Mouse (Mus musculus) gastrocnemius, adult 2 months (tissue): ENCODE data around the gene Ulk4. TPM values are rescaled to one million over a fixed set of nuclear protein-coding genes. Genes with fewer than 3 reads are reported as not detected.

ENCODE experiments used
- DNase-seq: peaks from one replicate; pipeline ENCODE4 v3.0.0; 2022
- H3K27ac ChIP-seq: fragments of 200-600 bp; 2 replicates; pipeline ENCODE4 v1.8.1; 2022; ENCODE audit warnings: mild to moderate bottlenecking
- H3K4me3 ChIP-seq: fragments of 200-600 bp; 2 replicates; pipeline ENCODE4 v1.8.1; 2022; ENCODE audit warnings: mild to moderate bottlenecking, moderate library complexity
- CTCF ChIP-seq: fragments of 200-600 bp; IDR thresholded peaks from 2 replicates; pipeline ENCODE4 v1.8.1; 2022; ENCODE audit warnings: antibody characterized with exemption, mild to moderate bottlenecking, moderate library complexity
- intact Hi-C: fragments of 180-260 bp; cut with DNase I; formaldehyde crosslinking; loops from one replicate; pipeline ENCODE4 v1.15.1; 2025
- total RNA-seq, 2 experiments: library from RNA; stranded (reverse); gene quantifications; 2 replicates each; pipeline ENCODE4 v1.2.3; 2021

The Ulk4 gene
- total RNA-seq, 2 experiments from 2014 or later = 0.11 to 0.36 TPM

DNA sequence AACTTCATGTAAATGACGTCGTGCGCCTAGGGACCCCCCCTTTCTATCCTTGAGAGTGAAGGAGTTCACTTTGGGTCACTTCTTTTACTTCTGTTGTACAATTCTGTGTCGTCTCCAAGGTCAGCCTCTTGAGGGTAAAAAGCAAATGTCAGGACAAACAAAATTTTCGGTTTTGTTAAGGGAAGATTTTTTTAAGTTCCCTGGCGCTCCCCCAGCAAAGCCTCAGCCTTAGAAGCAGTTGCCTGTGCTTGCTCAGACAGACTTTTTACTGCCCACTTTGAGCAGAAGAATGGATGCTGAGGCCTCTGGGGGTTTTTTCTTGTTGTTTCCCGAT lies 21.0 kb upstream of the Ulk4 start:
- intact Hi-C loops = loop anchor here (2.0 kb wide), 2 partner anchors 47 to 73 kb away; no protein-coding TSS in a partner anchor
- DNase-seq = no peak
- peak overlapping the region; percentile 97 for H3K27ac ChIP-seq
- H3K4me3 ChIP-seq = peak overlapping the region; percentile 93
- no peak for TF ChIP-seq CTCF

DNA sequence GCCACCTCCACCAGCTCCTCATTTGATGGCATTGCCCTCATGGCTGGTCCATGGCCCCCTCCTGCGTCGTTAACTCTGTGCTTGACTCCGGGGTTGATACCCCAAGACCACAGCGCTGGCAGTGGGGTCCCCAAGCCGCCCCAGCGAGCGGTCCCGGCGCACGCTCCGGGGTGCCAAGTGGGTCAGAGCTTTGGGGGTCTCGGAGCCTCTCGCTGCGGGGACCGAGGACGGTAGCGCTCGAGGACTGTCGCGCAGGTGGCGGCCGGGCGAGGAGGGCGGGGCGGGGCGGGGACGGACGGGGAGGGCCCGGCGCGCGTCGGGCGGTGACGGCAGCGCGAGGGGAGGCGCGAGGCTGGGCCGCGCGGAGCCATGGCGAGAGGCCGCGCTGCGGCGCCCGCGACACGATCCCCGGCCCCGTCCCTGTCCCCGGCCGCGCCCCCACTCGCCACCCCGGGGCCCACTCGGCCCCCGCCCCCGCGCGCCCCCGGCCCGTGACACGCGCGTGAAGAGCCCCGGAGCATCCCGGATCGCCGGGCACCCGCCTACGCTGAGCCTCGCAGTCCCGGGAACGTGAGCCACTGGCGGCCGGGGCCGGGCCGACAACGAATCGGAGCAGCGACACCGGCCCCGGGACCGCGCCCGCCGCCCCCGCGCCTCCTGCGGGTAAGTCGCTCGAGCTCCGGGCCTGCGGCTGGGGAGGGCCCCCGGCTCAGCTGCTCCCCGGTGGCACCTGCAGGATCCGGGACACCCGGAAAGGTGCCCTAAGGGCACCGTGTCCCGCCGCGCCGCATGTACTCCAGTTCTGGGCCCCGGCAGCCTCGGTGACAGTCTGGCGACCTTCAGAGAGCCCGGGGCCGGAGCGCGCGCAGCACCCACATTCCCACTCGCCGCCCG lies 20.4 kb upstream of the Ulk4 start, which contains the start of gene Trak1:
TSS of gene Trak1 (plus strand) at position 332 of the 894 bp plus-strand sequence.
- peak within 1 kb of the TSS; percentile 97 for H3K27ac ChIP-seq
- DNase-seq = peak; percentile 88
- no peak for TF ChIP-seq CTCF
- intact Hi-C loops = loop anchor here (2.0 kb wide), 2 partner anchors 47 to 73 kb away; no protein-coding TSS in a partner anchor
- peak within 1 kb of the TSS; percentile 93 for H3K4me3 ChIP-seq

DNA sequence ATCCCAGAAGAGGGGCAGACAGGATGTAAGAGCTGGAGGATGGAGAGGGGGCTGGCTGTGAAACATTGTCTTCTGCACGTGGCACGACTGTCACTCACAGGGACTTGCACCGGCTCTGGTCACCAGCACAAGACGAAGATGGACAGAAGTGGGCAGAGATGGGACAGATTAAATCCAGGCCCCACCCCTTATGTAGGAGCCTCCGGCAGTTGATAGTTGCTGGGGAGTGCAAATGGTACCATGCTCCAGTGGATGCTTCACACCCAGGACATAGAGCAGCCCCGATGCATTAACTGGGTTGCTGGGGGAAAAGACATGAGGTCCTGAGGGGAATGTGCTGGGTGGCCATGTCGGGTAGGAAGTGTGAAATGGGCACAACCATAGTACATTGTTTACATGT lies 18.2 kb upstream of the Ulk4 start:
- no peak for DNase-seq
- no peak for TF ChIP-seq CTCF
- Histone ChIP-seq H3K27ac (no peak overlapping the region), H3K4me3 (no peak overlapping the region)
- intact Hi-C loops = no loop called here

DNA sequence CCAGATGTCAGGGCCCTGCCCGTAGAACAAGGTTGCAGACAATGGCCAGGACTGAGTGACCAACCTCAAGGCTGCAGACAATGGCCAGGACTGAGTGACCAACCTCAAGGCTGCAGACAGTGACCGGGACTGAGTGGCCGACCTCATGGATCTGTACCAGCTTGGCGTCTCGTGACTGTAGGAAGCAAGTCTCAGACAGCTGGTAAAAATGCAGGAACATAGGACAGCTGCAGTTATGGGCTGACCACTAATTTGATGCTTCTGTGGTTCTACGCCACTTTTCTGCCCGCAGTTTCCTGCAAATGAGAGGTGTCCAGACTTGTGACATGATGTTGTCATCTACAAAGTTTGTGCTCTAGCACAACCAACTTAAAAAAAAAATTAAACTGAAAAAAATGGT lies 16.2 kb upstream of the Ulk4 start:
- Histone ChIP-seq H3K27ac (no peak overlapping the region), H3K4me3 (no peak overlapping the region)
- DNase-seq = no peak
- TF ChIP-seq CTCF = no peak
- intact Hi-C loops = no loop called here

DNA sequence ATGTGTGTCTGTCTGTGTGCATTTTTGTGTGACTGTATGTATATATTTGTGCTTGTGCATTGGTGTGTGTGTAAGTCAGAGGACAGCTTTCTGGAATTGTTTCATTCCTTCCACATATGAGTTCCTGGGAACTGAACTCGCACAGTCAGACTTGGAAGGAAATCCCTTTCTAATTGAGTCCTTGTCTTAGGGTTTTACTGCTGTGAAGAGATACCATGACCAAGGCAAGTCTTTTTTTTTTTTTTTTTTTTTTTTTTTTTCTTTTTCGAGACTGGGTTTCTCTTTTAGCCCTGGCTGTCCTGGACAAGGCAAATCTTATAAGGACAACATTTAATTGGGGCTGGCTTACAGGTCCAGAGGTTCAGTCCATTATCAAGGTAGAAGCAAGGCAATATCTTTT lies 14.3 kb upstream of the Ulk4 start:
- DNase-seq = no peak
- intact Hi-C loops = no loop called here
- no peak overlapping the region for H3K4me3 ChIP-seq

GRCm38 (mm10) chr9:121286325-121286901 lies 9.4 kb upstream of the Ulk4 start:
- no peak for TF ChIP-seq CTCF
- intact Hi-C loops = no loop called here
- peak overlapping the region; percentile 74 for H3K4me3 ChIP-seq
- H3K27ac ChIP-seq = peak overlapping the region; percentile 75
- peak; percentile 9 for DNase-seq

More for the DNA sequence above, 14.3 kb upstream of the Ulk4 start:
- no peak for TF ChIP-seq CTCF
- H3K27ac ChIP-seq = no peak overlapping the region

GRCm38 (mm10) chr9:121285341-121286324 lies 8.6 kb upstream of the Ulk4 start:
- intact Hi-C loops = no loop called here
- DNase-seq = peak; percentile 84
- peak overlapping the region; percentile 75 for H3K27ac ChIP-seq
- TF ChIP-seq CTCF = no peak
- peak overlapping the region; percentile 74 for H3K4me3 ChIP-seq

DNA sequence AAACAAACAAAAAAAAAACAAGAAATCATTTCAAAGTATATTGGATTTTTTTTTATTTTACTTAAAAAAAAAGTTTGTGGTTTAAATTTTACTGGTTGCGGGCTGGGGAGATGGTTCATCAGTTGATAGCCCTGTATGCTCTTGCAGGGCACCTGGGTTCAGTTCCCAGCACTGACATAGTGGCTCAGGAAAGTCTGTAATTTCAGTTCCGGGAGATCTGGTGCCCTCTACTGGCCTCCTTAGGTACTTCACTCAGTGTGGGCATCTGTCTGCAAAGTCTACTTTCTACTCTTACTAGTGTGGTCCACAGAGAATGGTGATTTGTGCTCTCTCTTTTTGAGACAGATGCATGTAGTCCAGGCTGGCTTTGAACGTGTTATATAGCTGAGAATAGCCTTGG lies 7.4 kb upstream of the Ulk4 start:
- no peak for DNase-seq
- intact Hi-C loops = no loop called here
- H3K27ac ChIP-seq = no peak overlapping the region
- peak; percentile 64 for TF ChIP-seq CTCF
- no peak overlapping the region for H3K4me3 ChIP-seq

GRCm38 (mm10) chr9:121283620-121284185 lies 6.7 kb upstream of the Ulk4 start:
- intact Hi-C loops = loop anchor here (1.0 kb wide), 1 partner anchor 91 kb away; no protein-coding TSS in a partner anchor
- peak; percentile 86 for TF ChIP-seq CTCF
- Histone ChIP-seq H3K4me3 (no peak overlapping the region), H3K27ac (no peak overlapping the region)
- no peak for DNase-seq

DNA sequence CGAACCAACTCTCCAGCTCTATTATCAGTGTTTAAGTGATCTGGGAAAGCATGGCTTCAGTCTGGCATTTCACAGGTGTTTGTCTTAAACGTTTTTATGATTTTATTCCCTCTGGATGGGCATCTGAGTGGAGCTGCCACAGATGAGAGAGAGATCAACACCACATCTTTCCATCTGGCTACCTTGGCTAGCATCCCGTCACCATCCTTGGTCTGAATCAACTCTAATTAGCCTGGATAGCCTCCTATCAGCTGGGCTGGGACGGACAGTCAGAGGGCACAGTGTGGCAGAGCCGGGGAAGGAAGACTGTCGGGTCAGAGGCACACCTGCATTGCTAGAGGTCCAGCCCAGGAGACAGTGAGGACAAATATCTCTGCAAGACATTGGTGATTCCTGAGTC lies 4.9 kb upstream of the Ulk4 start:
- intact Hi-C loops = no loop called here
- no peak for DNase-seq
- Histone ChIP-seq H3K27ac (no peak overlapping the region), H3K4me3 (no peak overlapping the region)
- no peak for TF ChIP-seq CTCF

- intact Hi-C loops = no loop called here
- TF ChIP-seq CTCF = no peak
These were observed 2.2 kb upstream of the Ulk4 start for GRCm38 (mm10) chr9:121279216-121279615.

GRCm38 (mm10) chr9:121276745-121277117 lies 266 bp downstream of the Ulk4 start:
- intact Hi-C loops = no loop called here
- no peak for TF ChIP-seq CTCF
- no peak for DNase-seq
- peak overlapping the region; percentile 92; the same call in 1 of the 2 replicates for H3K27ac ChIP-seq
- peak overlapping the region; percentile 82 for H3K4me3 ChIP-seq

More at GRCm38 (mm10) chr9:121279216-121279615, 2.2 kb upstream of the Ulk4 start:
- no peak for DNase-seq
- no peak overlapping the region for H3K4me3 ChIP-seq
- H3K27ac ChIP-seq = no peak overlapping the region
